Mouse (Mus musculus) liver, postnatal 0 days (tissue): ENCODE data around the gene Prtn3.

Source experiments
- CTCF ChIP-seq: sonication (generic); IDR thresholded peaks from 2 replicates; pipeline ENCODE4 v1.5.1; 2016; ENCODE audit warnings: antibody characterized with exemption, low read depth
- EP300 ChIP-seq: IDR thresholded peaks from 2 replicates; pipeline ENCODE4 v1.6.1; 2016; ENCODE audit warnings: antibody characterized with exemption, low read depth, mild to moderate bottlenecking

- no peak for TF ChIP-seq CTCF
- TF ChIP-seq EP300 = no peak
These were observed 16.8 kb upstream of the Prtn3 start for GRCm38 (mm10) chr10:79857452-79857811.
